Mouse (Mus musculus) midbrain, embryonic 12.5 days (tissue): Measurements from ENCODE around the gene Klra2. TPM values are rescaled to one million over a fixed set of nuclear protein-coding genes. Genes with fewer than 3 reads are reported as not detected.

ENCODE experiments used
- ATAC-seq: fragments of 200-750 bp; cut with Nextera tagmentation; 2 replicates; pipeline ENCODE4 v1.8.0; 2017; ENCODE audit warnings: low read depth, moderate TSS enrichment, moderate library complexity; ENCODE audit not compliant: low FRiP score
- H3K27ac ChIP-seq: fragments of 300-500 bp; sonication (generic); replicated peaks from 2 replicates; pipeline ENCODE4 v1.5.1; 2016; ENCODE audit warnings: mild to moderate bottlenecking
- H3K27me3 ChIP-seq: fragments of 300-500 bp; sonication (generic); 2 replicates; pipeline ENCODE4 v1.6.1; 2016; ENCODE audit warnings: mild to moderate bottlenecking
- H3K36me3 ChIP-seq: fragments of 300-500 bp; sonication (generic); 2 replicates; pipeline ENCODE4 v1.6.1; 2016
- H3K4me1 ChIP-seq: fragments of 300-500 bp; sonication (generic); 2 replicates; pipeline ENCODE4 v1.6.1; 2016
- H3K4me2 ChIP-seq: fragments of 300-500 bp; sonication (generic); replicated peaks from 2 replicates; pipeline ENCODE4 v1.6.1; 2016; ENCODE audit warnings: mild to moderate bottlenecking, moderate library complexity
- H3K4me3 ChIP-seq: fragments of 300-500 bp; sonication (generic); 2 replicates; pipeline ENCODE4 v1.5.1; 2016; ENCODE audit warnings: mild to moderate bottlenecking
- H3K9ac ChIP-seq: fragments of 300-500 bp; sonication (generic); replicated peaks from 2 replicates; pipeline ENCODE4 v1.6.1; 2016; ENCODE audit warnings: mild to moderate bottlenecking, moderate library complexity
- H3K9me3 ChIP-seq: fragments of 300-500 bp; sonication (generic); 2 replicates; pipeline ENCODE4 v1.6.1; 2016; ENCODE audit warnings: mild to moderate bottlenecking
- WGBS: fragments of 180-500 bp; shearing (Covaris S2); methylation state at CpG from one replicate; pipeline ENCODE4 v1.1.7; 2016; 5-methylcytosine and 5-hydroxymethylcytosine counted together
- polyA plus RNA-seq: library from polyadenylated mRNA; unstranded; fragments of >200 nt; fragmentation: Nextera tagmentation; extraction: Ambion mirVana; gene quantifications from 2 replicates; pipeline ENCODE4 v1.2.1, GENCODE M21; 2016

Gene Klra2
- polyA plus RNA-seq, 1 experiment from 2014 or later: not detected

DNA sequence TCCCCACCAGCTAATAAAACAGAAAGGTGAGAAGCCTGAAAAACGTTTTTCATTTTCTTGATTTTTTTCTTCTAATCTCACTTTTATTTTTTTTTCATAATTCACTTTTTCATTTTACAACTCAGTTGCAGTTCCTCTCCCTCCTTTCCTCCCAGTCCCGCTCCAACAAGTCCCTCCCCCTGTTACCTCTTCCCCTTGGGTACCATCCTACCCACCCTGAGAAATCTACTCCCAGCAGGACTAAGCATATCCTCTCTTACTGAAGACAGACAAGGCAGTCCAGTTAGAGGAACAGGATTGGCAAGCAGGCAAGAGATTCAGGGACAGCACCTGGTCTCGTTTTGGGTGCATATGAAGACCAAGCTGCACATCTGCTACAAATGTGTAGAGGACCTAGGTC, 15.6 kb upstream of the Klra2 start:
- Histone ChIP-seq H3K4me2 (no peak overlapping the region), H3K9ac (no peak overlapping the region), H3K36me3 (no peaks in the 10 kb centered on the region), H3K9me3 (peaks cover 3% of the 10 kb centered on the region; the same call in 1 of the 2 replicates), H3K4me1 (no peaks in the 10 kb centered on the region), H3K27ac (no peak overlapping the region), H3K27me3 (no peaks in the 10 kb centered on the region), H3K4me3 (no peak overlapping the region)
- ATAC-seq: no peak
- WGBS: 61% methylated on average over 3 of the region's 3 CpGs

DNA sequence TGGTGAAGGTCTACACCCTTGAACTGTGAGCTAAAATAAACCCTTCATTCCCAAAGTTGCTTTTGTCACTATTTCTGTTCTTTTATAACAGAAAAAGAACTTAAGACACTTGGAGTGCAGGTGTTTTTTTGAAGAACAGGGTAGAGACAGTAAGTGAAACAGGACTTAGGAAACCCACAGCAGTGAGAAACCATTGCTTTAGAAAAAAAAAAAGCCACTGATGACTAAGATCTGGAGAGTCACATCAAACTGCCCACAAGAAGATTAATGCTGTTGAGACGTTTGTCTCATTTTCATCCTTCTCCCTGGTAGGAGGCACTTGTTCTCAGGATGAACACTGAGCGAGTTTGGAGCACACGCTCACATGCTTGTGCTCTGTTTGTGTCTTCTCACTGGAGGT, 14.8 kb upstream of the Klra2 start:
- Histone ChIP-seq H3K27ac (no peak overlapping the region), H3K4me2 (no peak overlapping the region), H3K9me3 (peaks cover 3% of the 10 kb centered on the region; the same call in 1 of the 2 replicates), H3K4me3 (no peak overlapping the region), H3K27me3 (no peaks in the 10 kb centered on the region), H3K4me1 (no peaks in the 10 kb centered on the region), H3K9ac (no peak overlapping the region), H3K36me3 (no peaks in the 10 kb centered on the region)
- no peak for ATAC-seq
- 87% methylated on average over 3 of the region's 3 CpGs for WGBS

DNA sequence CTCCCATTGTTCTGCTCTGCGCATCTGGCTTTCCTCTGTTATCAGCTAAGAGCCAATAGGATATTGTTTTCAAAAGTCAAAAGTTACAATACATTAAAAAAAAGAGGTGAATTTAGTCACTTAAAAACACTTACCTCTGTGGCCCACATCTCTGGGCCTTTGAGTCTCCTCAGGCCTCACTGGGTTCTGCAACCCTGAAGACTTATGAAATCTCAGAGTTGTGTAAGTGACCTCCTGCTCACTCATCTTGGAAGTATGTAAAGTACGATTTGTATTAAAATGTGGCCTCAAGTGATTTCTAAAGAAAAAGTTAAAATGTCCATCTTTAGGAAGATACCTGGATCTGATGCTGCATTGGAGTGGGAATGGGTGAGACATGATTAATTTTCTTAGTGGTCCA, 2.1 kb downstream of the Klra2 start:
- H3K4me1 ChIP-seq: no peaks in the 10 kb centered on the region
- H3K4me3 ChIP-seq: no peak overlapping the region
- H3K4me2 ChIP-seq: no peak overlapping the region
- no peak overlapping the region for H3K27ac ChIP-seq
- 78% methylated on average over 2 of the region's 2 CpGs for WGBS
- H3K36me3 ChIP-seq: no peaks in the 10 kb centered on the region
- H3K27me3 ChIP-seq: no peaks in the 10 kb centered on the region
- H3K9me3 ChIP-seq: no peaks in the 10 kb centered on the region
- ATAC-seq: no peak
- H3K9ac ChIP-seq: no peak overlapping the region

Other genes with a start within 250 kb of the Klra2 start
- gene Magohb, start 45.9 kb upstream of the Klra2 start, polyA plus RNA-seq: 53.5 and 61.0 TPM in 2 replicates
- gene Styk1, start 106.2 kb upstream of the Klra2 start, polyA plus RNA-seq: 0.92 and 1.8 TPM in 2 replicates
- gene Ybx3, start 141.1 kb upstream of the Klra2 start, polyA plus RNA-seq: 23.8 and 24.2 TPM in 2 replicates
- not detected in 2 replicates for gene 5430401F13Rik, start 239.0 kb upstream of the Klra2 start, polyA plus RNA-seq
- gene Gm6619, start 239.0 kb upstream of the Klra2 start, polyA plus RNA-seq: not detected in 2 replicates